Mouse (Mus musculus) erythroblast, embryonic 14.5 days (primary cell): ENCODE results near the gene Lonp1.

ENCODE experiments used
- GATA1 ChIP-seq: IDR thresholded peaks from 2 replicates; pipeline ENCODE4 v1.6.1; 2012; ENCODE audit warnings: low read length, inconsistent platforms, mixed read lengths
- TAL1 ChIP-seq: IDR thresholded peaks from 3 replicates; pipeline ENCODE4 v1.6.1; 2012; ENCODE audit warnings: low read length, inconsistent platforms, mixed read lengths

- no peak for TF ChIP-seq GATA1
- TF ChIP-seq TAL1 = no peak
Measured at GRCm38 (mm10) chr17:56667591-56667990, 40.9 kb upstream of the Lonp1 start.
